Mouse (Mus musculus) adrenal gland (tissue): Measurements from ENCODE around the gene Hectd1.

Experiments
- intact Hi-C: fragments of 180-260 bp; cut with DNase I; formaldehyde crosslinking; loops from one replicate; pipeline ENCODE4 v1.15.1; 2025

Gene Hectd1

GRCm38 (mm10) chr12:51844771-51845256 is 15.5 kb upstream of the Hectd1 start:
- intact Hi-C loops, result loop anchor here (5.0 kb wide), 1 partner anchor 37 kb away; no protein-coding TSS in a partner anchor

- intact Hi-C loops, result no loop called here
Measured at GRCm38 (mm10) chr12:51843576-51844520, 14.5 kb upstream of the Hectd1 start.

- intact Hi-C loops, result no loop called here
Measured at GRCm38 (mm10) chr12:51842081-51842864, 12.9 kb upstream of the Hectd1 start.

- intact Hi-C loops, result no loop called here
Measured at GRCm38 (mm10) chr12:51839856-51840255, 10.5 kb upstream of the Hectd1 start.

GRCm38 (mm10) chr12:51835219-51835618 is 5.9 kb upstream of the Hectd1 start:
- intact Hi-C loops, result no loop called here

- intact Hi-C loops, result no loop called here
Measured at GRCm38 (mm10) chr12:51831931-51832330, 2.6 kb upstream of the Hectd1 start.

- intact Hi-C loops, result no loop called here
Measured at GRCm38 (mm10) chr12:51831296-51831695, 2.0 kb upstream of the Hectd1 start.

GRCm38 (mm10) chr12:51830671-51831070 is 1.3 kb upstream of the Hectd1 start:
- intact Hi-C loops, result no loop called here

GRCm38 (mm10) chr12:51830077-51830402 is 704 bp upstream of the Hectd1 start:
- intact Hi-C loops, result no loop called here

- intact Hi-C loops, result loop anchor here (5.0 kb wide), 1 partner anchor 53 kb away; no protein-coding TSS in a partner anchor
Measured at GRCm38 (mm10) chr12:51828716-51829289, 533 bp downstream of the Hectd1 start.

GRCm38 (mm10) chr12:51827958-51828650 is 1.2 kb downstream of the Hectd1 start:
- intact Hi-C loops, result loop anchor here (5.0 kb wide), 1 partner anchor 54 kb away; no protein-coding TSS in a partner anchor

- intact Hi-C loops, result loop anchor here (5.0 kb wide), 1 partner anchor 57 kb away; no protein-coding TSS in a partner anchor
Measured at GRCm38 (mm10) chr12:51825338-51825737, 4.0 kb downstream of the Hectd1 start.

- intact Hi-C loops, result no loop called here
Measured at GRCm38 (mm10) chr12:51823311-51823710, 6.0 kb downstream of the Hectd1 start.

GRCm38 (mm10) chr12:51822861-51823260 is 6.5 kb downstream of the Hectd1 start:
- intact Hi-C loops, result no loop called here

GRCm38 (mm10) chr12:51822236-51822635 is 7.1 kb downstream of the Hectd1 start:
- intact Hi-C loops, result no loop called here

GRCm38 (mm10) chr12:51821256-51821655 is 8.1 kb downstream of the Hectd1 start:
- intact Hi-C loops, result no loop called here

- intact Hi-C loops, result loop anchor here (10.0 kb wide), 1 partner anchor 175 kb away; no protein-coding TSS in a partner anchor
Measured at GRCm38 (mm10) chr12:51819951-51820498, 9.3 kb downstream of the Hectd1 start.

GRCm38 (mm10) chr12:51817815-51818613 is 11.3 kb downstream of the Hectd1 start:
- intact Hi-C loops, result loop anchor here (10.0 kb wide), 1 partner anchor 177 kb away; no protein-coding TSS in a partner anchor

- intact Hi-C loops, result loop anchor here (10.0 kb wide), 1 partner anchor 183 kb away; no protein-coding TSS in a partner anchor
Measured at GRCm38 (mm10) chr12:51811388-51812140, 17.8 kb downstream of the Hectd1 start.
